ENCODE assay signal across 13 mouse cellular contexts in the genomic region with DNA sequence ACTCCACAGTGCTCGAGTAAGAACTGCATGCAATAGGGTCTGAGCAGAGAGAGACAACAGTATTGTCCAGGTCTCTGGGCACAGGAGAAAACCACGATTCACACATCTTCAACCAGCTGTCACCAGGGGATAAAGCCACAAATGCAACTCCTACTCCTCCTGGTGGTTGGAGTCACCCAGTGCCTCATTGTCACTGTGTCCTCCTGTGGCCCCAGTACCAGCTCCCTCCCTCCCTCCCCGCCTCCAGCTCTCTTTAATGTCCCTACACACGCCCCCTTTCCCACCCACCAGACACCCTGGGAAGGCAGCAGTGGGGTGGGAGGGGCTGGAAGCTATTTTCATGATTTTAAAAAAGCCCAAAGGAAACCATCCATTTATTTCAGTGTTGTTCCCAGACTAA. TPM values are rescaled to one million over a fixed set of nuclear protein-coding genes. Genes with fewer than 3 reads are reported as not detected.
DNase-seq lines count a peak whose midpoint lies in the region; ATAC-seq and TF ChIP-seq lines count a peak whose summit lies in the region.
"Had no signal": no experiment of that assay in that cellular context is flagged by ENCODE, and none has a peak within 500 bp of the region (broad histone marks: within the 10 kb centered on the region; RNA-seq: fewer than 3 reads in every experiment).

No protein-coding gene starts in this region.

- no peaks in the 10 kb centered on the region for H3K9me3 ChIP-seq in kidney, embryonic 16.5 days (ENCODE audit: low read length)
- H3K9me3 ChIP-seq in lung, postnatal 0 days (ENCODE audit: low read length): no peaks in the 10 kb centered on the region
- H3K9me3 ChIP-seq: liver, embryonic 13.5 days had no signal

- ATAC-seq in kidney, embryonic 16.5 days (ENCODE audit: low FRiP score, low TSS enrichment): no peak
- ATAC-seq in lung, postnatal 0 days: peak; percentile 21
- ATAC-seq: activated CD4-positive, CD25-positive, alpha-beta regulatory T cell, adult 4 months; midbrain, embryonic 16.5 days had no signal

- no peak overlapping the region for H3K9ac ChIP-seq in kidney, embryonic 16.5 days (replicated peaks; ENCODE audit: low read length)
- no peak overlapping the region for H3K9ac ChIP-seq in lung, postnatal 0 days (replicated peaks; ENCODE audit: low read depth)
- H3K9ac ChIP-seq: liver, embryonic 13.5 days had no signal

- peak; percentile 24; the same call in 1 of the 2 replicates for TF ChIP-seq CTCF in kidney, adult 2 months (conservative IDR thresholded peaks at IDR 0.05; ENCODE audit: insufficient read depth, insufficient read length, low read depth, low read length)
- peak; percentile 48 for TF ChIP-seq CTCF in lung, postnatal 0 days (IDR thresholded peaks at IDR 0.05)

- no peaks in the 10 kb centered on the region for H3K36me3 ChIP-seq in kidney, adult 2 months (ENCODE audit: control insufficient read depth, insufficient read depth, low read length)
- no peaks in the 10 kb centered on the region for H3K36me3 ChIP-seq in kidney, embryonic 16.5 days (ENCODE audit: insufficient read depth, low read length)
- H3K36me3 ChIP-seq in lung, postnatal 0 days (ENCODE audit: insufficient read depth, low read length): no peaks in the 10 kb centered on the region
- H3K36me3 ChIP-seq: liver, embryonic 13.5 days had no signal

- H3K4me1 ChIP-seq in kidney, adult 2 months (ENCODE audit: control insufficient read depth, insufficient read depth, low read length): no peaks in the 10 kb centered on the region
- H3K4me1 ChIP-seq in kidney, embryonic 16.5 days (ENCODE audit: insufficient read depth, low read length): 0 out of 2 replicates have a peak, but pooled peaks cover 7% of the 10 kb centered on the region
- no peaks in the 10 kb centered on the region for H3K4me1 ChIP-seq in lung, postnatal 0 days (ENCODE audit: insufficient read depth, low read depth, low read length)
- H3K4me1 ChIP-seq: liver, embryonic 13.5 days had no signal

- peak; percentile 7 for DNase-seq in cerebellum, adult 9-10 months
- no peak for DNase-seq in cerebellum, postnatal 36 days
- no peak for DNase-seq in kidney, adult 2 months
- DNase-seq in lung, postnatal 0 days (ENCODE audit: low spot score): peak; percentile 33
- no peak for DNase-seq in lung, postnatal 14 days
- DNase-seq in retina, embryonic 14.5 days (ENCODE audit: low spot score): peak; percentile 34
- no peak for DNase-seq in cerebellum, postnatal 4 days (ENCODE audit: low spot score in 2 of 2)
- DNase-seq: cerebellum, adult 8-10 months; gastrocnemius, postnatal 25 days; liver, embryonic 13.5 days had no signal

- no peak for TF ChIP-seq POLR2A in kidney, adult 2 months (IDR thresholded peaks at IDR 0.05; ENCODE audit: low read depth, low read length)

- no peak overlapping the region for H3K4me2 ChIP-seq in kidney, embryonic 16.5 days (replicated peaks; ENCODE audit: low read depth, low read length)
- H3K4me2 ChIP-seq in lung, postnatal 0 days (replicated peaks; ENCODE audit: low read depth, low read length): no peak overlapping the region
- H3K4me2 ChIP-seq: liver, embryonic 13.5 days had no signal

- TF ChIP-seq EP300 in lung, postnatal 0 days (IDR thresholded peaks at IDR 0.05): no peak

- no peaks in the 10 kb centered on the region for H3K27me3 ChIP-seq in kidney, adult 2 months (replicated peaks; ENCODE audit: control insufficient read depth, insufficient read depth, low read length)
- no peaks in the 10 kb centered on the region for H3K27me3 ChIP-seq in kidney, embryonic 16.5 days (ENCODE audit: insufficient read depth, low read length)
- H3K27me3 ChIP-seq in lung, postnatal 0 days (replicated peaks; ENCODE audit: insufficient read depth, low read length): no peaks in the 10 kb centered on the region

- WGBS in kidney, adult 2 months: 43% methylated on average over 4 of the region's 4 CpGs
- WGBS in kidney, embryonic 16.5 days: 32% methylated on average over 4 of the region's 4 CpGs
- 40% methylated on average over 4 of the region's 4 CpGs for WGBS in lung, postnatal 0 days

- no peak overlapping the region for H3K27ac ChIP-seq in kidney, adult 2 months (ENCODE audit: insufficient read depth, low read depth, low read length)
- no peak overlapping the region; the same call in 1 of the 2 replicates for H3K27ac ChIP-seq in kidney, embryonic 16.5 days (ENCODE audit: low read length)
- H3K27ac ChIP-seq in lung, postnatal 0 days (ENCODE audit: low read length): no peak overlapping the region
- H3K27ac ChIP-seq: liver, embryonic 13.5 days had no signal

- no peak overlapping the region for H3K4me3 ChIP-seq in kidney, adult 2 months (ENCODE audit: insufficient read depth, low read depth, low read length)
- H3K4me3 ChIP-seq in kidney, embryonic 16.5 days (ENCODE audit: low read length): no peak overlapping the region
- no peak overlapping the region for H3K4me3 ChIP-seq in lung, postnatal 0 days (ENCODE audit: low read depth, low read length)
- H3K4me3 ChIP-seq: liver, embryonic 13.5 days had no signal

RNA-seq across cellular contexts. Expression of gene Cgnl1, which starts 41.0 kb away (rescaled TPM):
- polyA plus RNA-seq in kidney, adult 2 months (2012; rRNA removed): 86.3 and 105 TPM in 2 replicates
- 30.9 and 33.2 TPM in 2 replicates for polyA plus RNA-seq in kidney, embryonic 16.5 days (2015; fragmentation: Nextera tagmentation; extraction: Ambion mirVana)
- polyA plus RNA-seq in lung, postnatal 0 days (2015; fragmentation: Nextera tagmentation; extraction: Ambion mirVana): 26.1 and 28.5 TPM in 2 replicates
- polyA plus RNA-seq: activated CD4-positive, CD25-positive, alpha-beta regulatory T cell, adult 4 months had no signal

Comparison
In these comparisons a context has a peak if more than half of its experiments do, and no peak if none do; other contexts are left out.
1. DNase-seq: peak in cerebellum, adult 9-10 months (single experiment), lung, postnatal 0 days (single experiment) and retina, embryonic 14.5 days (single experiment); none in cerebellum, postnatal 36 days (0 of 2), kidney, adult 2 months (single experiment), lung, postnatal 14 days (single experiment) and cerebellum, postnatal 4 days (0 of 2).